Mouse (Mus musculus): ENCODE measurements around the gene Actl6b. TPM values are rescaled to one million over a fixed set of nuclear protein-coding genes. Genes with fewer than 3 reads are reported as not detected.

Actl6b gene
- polyA plus RNA-seq, 2 experiments: not detected

- WGBS (ENCODE audit: insufficient replicate concordance): 46% methylated on average over 6 of the region's 6 CpGs
- no peaks in the 10 kb centered on the region for H3K9me3 ChIP-seq (ENCODE audit: control insufficient read depth, low read length)
- H3K27me3 ChIP-seq (ENCODE audit: control insufficient read depth, insufficient read depth, low read length): peaks cover 9% of the 10 kb centered on the region
- no peaks in the 10 kb centered on the region for H3K4me1 ChIP-seq (replicated peaks; ENCODE audit: control insufficient read depth in 2 of 2, insufficient read depth in 2 of 2, low read length in 1 of 2)
- H3K36me3 ChIP-seq (replicated peaks; ENCODE audit: control insufficient read depth, insufficient read depth, low read depth): no peaks in the 10 kb centered on the region
- H3K27ac ChIP-seq: no peak overlapping the region
- no peak overlapping the region for H3K9ac ChIP-seq (replicated peaks)
- ATAC-seq (ENCODE audit: insufficient read depth): no peak
- H3K4me2 ChIP-seq (ENCODE audit: low read depth): no peak overlapping the region
- no peak for DNase-seq (ENCODE audit: low read depth in 3 of 3, low spot score in 3 of 3)
- H3K4me3 ChIP-seq (ENCODE audit: insufficient read depth in 1 of 2, low read depth in 2 of 2, low read length in 2 of 2): no peak overlapping the region
- TF ChIP-seq CTCF (IDR thresholded peaks at IDR 0.05; ENCODE audit: low read depth) (no peak), EP300 (IDR thresholded peaks at IDR 0.05; ENCODE audit: low read depth) (no peak)
Measured at GRCm38 (mm10) chr5:137561556-137561955, 8.2 kb downstream of the Actl6b start.

- Histone ChIP-seq H3K9me3 (ENCODE audit: control insufficient read depth, low read length) (no peaks in the 10 kb centered on the region), H3K27me3 (ENCODE audit: control insufficient read depth, insufficient read depth, low read length) (peaks cover 9% of the 10 kb centered on the region), H3K9ac (replicated peaks) (no peak overlapping the region), H3K36me3 (replicated peaks; ENCODE audit: control insufficient read depth, insufficient read depth, low read depth) (no peaks in the 10 kb centered on the region), H3K4me1 (replicated peaks; ENCODE audit: control insufficient read depth in 2 of 2, insufficient read depth in 2 of 2, low read length in 1 of 2) (peaks cover 0 to 4% of the 10 kb centered on the region in 2 experiments; a peak in 1 of 4 replicates), H3K4me3 (ENCODE audit: insufficient read depth in 1 of 2, low read depth in 2 of 2, low read length in 2 of 2) (no peak overlapping the region), H3K4me2 (ENCODE audit: low read depth) (no peak overlapping the region), H3K27ac (no peak overlapping the region)
- DNase-seq (ENCODE audit: low read depth in 3 of 3, low spot score in 3 of 3) (no peak), ATAC-seq (ENCODE audit: insufficient read depth) (no peak)
- 68% methylated on average over 10 of the region's 10 CpGs for WGBS (ENCODE audit: insufficient replicate concordance)
- TF ChIP-seq EP300 (IDR thresholded peaks at IDR 0.05; ENCODE audit: low read depth) (no peak), CTCF (IDR thresholded peaks at IDR 0.05; ENCODE audit: low read depth) (no peak)
Measured at GRCm38 (mm10) chr5:137562965-137563364, 9.6 kb downstream of the Actl6b start.

- no peak overlapping the region for H3K9ac ChIP-seq (replicated peaks)
- H3K4me2 ChIP-seq (ENCODE audit: low read depth): no peak overlapping the region
- H3K27me3 ChIP-seq (ENCODE audit: control insufficient read depth, insufficient read depth, low read length): no peaks in the 10 kb centered on the region; the same call in 1 of the 2 replicates
- H3K4me3 ChIP-seq (ENCODE audit: insufficient read depth in 1 of 2, low read depth in 2 of 2, low read length in 2 of 2): no peak overlapping the region
- ATAC-seq (ENCODE audit: insufficient read depth) (no peak), DNase-seq (ENCODE audit: low read depth in 3 of 3, low spot score in 3 of 3) (no peak)
- H3K4me1 ChIP-seq (replicated peaks; ENCODE audit: control insufficient read depth in 2 of 2, insufficient read depth in 2 of 2, low read length in 1 of 2): peaks cover 9 to 23% of the 10 kb centered on the region in 2 experiments
- H3K9me3 ChIP-seq (ENCODE audit: control insufficient read depth, low read length): no peaks in the 10 kb centered on the region
- TF ChIP-seq CTCF (IDR thresholded peaks at IDR 0.05; ENCODE audit: low read depth) (no peak), EP300 (IDR thresholded peaks at IDR 0.05; ENCODE audit: low read depth) (no peak)
- no peaks in the 10 kb centered on the region for H3K36me3 ChIP-seq (replicated peaks; ENCODE audit: control insufficient read depth, insufficient read depth, low read depth)
- H3K27ac ChIP-seq: no peak overlapping the region
- WGBS (ENCODE audit: insufficient replicate concordance): 67% methylated on average over 6 of the region's 6 CpGs
Measured at GRCm38 (mm10) chr5:137565744-137566143, 12.4 kb downstream of the Actl6b start.

- Histone ChIP-seq H3K27ac (no peak overlapping the region), H3K9ac (replicated peaks) (no peak overlapping the region), H3K36me3 (replicated peaks; ENCODE audit: control insufficient read depth, insufficient read depth, low read depth) (no peaks in the 10 kb centered on the region), H3K27me3 (ENCODE audit: control insufficient read depth, insufficient read depth, low read length) (no peaks in the 10 kb centered on the region), H3K4me2 (ENCODE audit: low read depth) (no peak overlapping the region), H3K9me3 (ENCODE audit: control insufficient read depth, low read length) (no peaks in the 10 kb centered on the region), H3K4me3 (ENCODE audit: insufficient read depth in 1 of 2, low read depth in 2 of 2, low read length in 2 of 2) (no peak overlapping the region), H3K4me1 (replicated peaks; ENCODE audit: control insufficient read depth in 2 of 2, insufficient read depth in 2 of 2, low read length in 1 of 2) (peaks cover 9 to 26% of the 10 kb centered on the region in 2 experiments)
- no peak for ATAC-seq (ENCODE audit: insufficient read depth)
- no peak for DNase-seq (ENCODE audit: low read depth in 3 of 3, low spot score in 3 of 3)
- WGBS (ENCODE audit: insufficient replicate concordance): 79% methylated on average over 5 of the region's 5 CpGs
- TF ChIP-seq CTCF (IDR thresholded peaks at IDR 0.05; ENCODE audit: low read depth) (no peak), EP300 (IDR thresholded peaks at IDR 0.05; ENCODE audit: low read depth) (no peak)
Measured at GRCm38 (mm10) chr5:137566416-137566815, 13.1 kb downstream of the Actl6b start.

GRCm38 (mm10) chr5:137568223-137568798, 15.0 kb downstream of the Actl6b start:
- Histone ChIP-seq H3K27me3 (ENCODE audit: control insufficient read depth, insufficient read depth, low read length) (no peaks in the 10 kb centered on the region), H3K4me2 (ENCODE audit: low read depth) (no peak overlapping the region), H3K9ac (replicated peaks) (no peak overlapping the region), H3K4me1 (replicated peaks; ENCODE audit: control insufficient read depth in 2 of 2, insufficient read depth in 2 of 2, low read length in 1 of 2) (peaks cover 16 to 39% of the 10 kb centered on the region in 2 experiments), H3K4me3 (ENCODE audit: insufficient read depth in 1 of 2, low read depth in 2 of 2, low read length in 2 of 2) (no peak overlapping the region), H3K27ac (no peak overlapping the region), H3K36me3 (replicated peaks; ENCODE audit: control insufficient read depth, insufficient read depth, low read depth) (no peaks in the 10 kb centered on the region; the same call in 1 of the 2 replicates), H3K9me3 (ENCODE audit: control insufficient read depth, low read length) (no peaks in the 10 kb centered on the region)
- WGBS (ENCODE audit: insufficient replicate concordance): 75% methylated on average over 8 of the region's 8 CpGs
- ATAC-seq (ENCODE audit: insufficient read depth): no peak
- TF ChIP-seq CTCF (IDR thresholded peaks at IDR 0.05; ENCODE audit: low read depth) (no peak), EP300 (IDR thresholded peaks at IDR 0.05; ENCODE audit: low read depth) (no peak)
- DNase-seq (ENCODE audit: low read depth in 3 of 3, low spot score in 3 of 3): no peak

Data from liver, embryonic 14.5 days (tissue).